Mouse (Mus musculus) MEL (cell line): Measurements from ENCODE around the gene Galp. TPM values are rescaled to one million over a fixed set of nuclear protein-coding genes. Genes with fewer than 3 reads are reported as not detected.

ENCODE experiments used
- DNase-seq: peaks from one replicate; pipeline ENCODE4 v3.0.0; 2011; ENCODE audit warnings: low read depth, low spot score
- H3K27ac ChIP-seq: 2 replicates; pipeline ENCODE4 v1.5.1; 2012; ENCODE audit warnings: low read depth, mild to moderate bottlenecking, control low read depth, low read length, moderate library complexity; ENCODE audit not compliant: control insufficient read depth
- H3K27me3 ChIP-seq, 2 experiments: fragments of 150-350 bp in 1 of 2; sonication (generic) in 1 of 2; 2 replicates each; pipeline ENCODE4 v1.6.1; 2012; ENCODE audit warnings: low read length in 2 of 2, mild to moderate bottlenecking in 2 of 2, improper control_type of control experiment in 1 of 2, moderate library complexity in 1 of 2; ENCODE audit not compliant: insufficient read depth in 2 of 2, control insufficient read depth in 1 of 2
- H3K36me3 ChIP-seq, 2 experiments: 2 replicates each; pipeline ENCODE4 v1.6.1; 2012 to 2014; ENCODE audit warnings: low read length in 2 of 2, improper control_type of control experiment in 1 of 2, inconsistent platforms in 1 of 2, mild to moderate bottlenecking in 1 of 2; ENCODE audit not compliant: insufficient read depth in 2 of 2, control insufficient read depth in 1 of 2
- H3K4me1 ChIP-seq, 2 experiments: fragments of 150-350 bp in 1 of 2; sonication (generic) in 1 of 2; 2 replicates each; pipeline ENCODE4 v1.6.1; 2012; ENCODE audit warnings: low read length in 2 of 2, improper control_type of control experiment in 1 of 2, mild to moderate bottlenecking in 1 of 2; ENCODE audit not compliant: insufficient read depth in 2 of 2, control insufficient read depth in 1 of 2
- H3K4me3 ChIP-seq, 2 experiments: fragments of 150-350 bp in 1 of 2; sonication (generic) in 1 of 2; 2 replicates each; pipeline ENCODE4 v1.5.1; 2012; ENCODE audit warnings: low read depth in 2 of 2, low read length in 2 of 2, mild to moderate bottlenecking in 2 of 2, moderate library complexity in 2 of 2, control low read depth in 1 of 2, improper control_type of control experiment in 1 of 2; ENCODE audit not compliant: control insufficient read depth in 1 of 2, insufficient read depth in 1 of 2
- H3K79me2 ChIP-seq: 2 replicates; pipeline ENCODE4 v1.6.1; 2012; ENCODE audit warnings: mild to moderate bottlenecking, low read length, moderate library complexity; ENCODE audit not compliant: control insufficient read depth, poor library complexity, insufficient read depth
- H3K9ac ChIP-seq: 2 replicates; pipeline ENCODE4 v1.6.1; 2012; ENCODE audit warnings: low read depth, mild to moderate bottlenecking, control low read depth, low read length, moderate library complexity; ENCODE audit not compliant: control insufficient read depth, poor library complexity, severe bottlenecking
- H3K9me3 ChIP-seq: fragments of 150-350 bp; sonication (generic); replicated peaks from 2 replicates; pipeline ENCODE4 v1.6.1; 2012; ENCODE audit warnings: mild to moderate bottlenecking, low read length, improper control_type of control experiment, moderate library complexity; ENCODE audit not compliant: insufficient read depth
- BHLHE40 ChIP-seq: IDR thresholded peaks from 2 replicates; pipeline ENCODE4 v1.6.1; 2012; ENCODE audit warnings: low read depth, mild to moderate bottlenecking, inconsistent platforms, low read length, improper control_type of control experiment, borderline replicate concordance
- CHD1 ChIP-seq: IDR thresholded peaks from 2 replicates; pipeline ENCODE4 v1.6.1; 2012; ENCODE audit warnings: low read depth, mild to moderate bottlenecking, inconsistent platforms, low read length, improper control_type of control experiment
- CHD2 ChIP-seq: IDR thresholded peaks from 2 replicates; pipeline ENCODE4 v1.6.1; 2011; ENCODE audit warnings: low read length, improper control_type of control experiment
- ETS1 ChIP-seq: IDR thresholded peaks from 2 replicates; pipeline ENCODE4 v1.6.1; 2012; ENCODE audit warnings: low read depth, mild to moderate bottlenecking, inconsistent platforms, low read length, improper control_type of control experiment, moderate library complexity
- GABPA ChIP-seq: IDR thresholded peaks from 2 replicates; pipeline ENCODE4 v1.6.1; 2012; ENCODE audit warnings: low read depth, mild to moderate bottlenecking, inconsistent platforms, low read length, improper control_type of control experiment, moderate library complexity
- GATA1 ChIP-seq: IDR thresholded peaks from 2 replicates; pipeline ENCODE4 v1.6.1; 2011; ENCODE audit warnings: low read depth, low read length, improper control_type of control experiment
- HCFC1 ChIP-seq: IDR thresholded peaks from 2 replicates; pipeline ENCODE4 v1.6.1; 2012; ENCODE audit warnings: low read depth, mild to moderate bottlenecking, inconsistent platforms, low read length, improper control_type of control experiment, moderate library complexity
- JUND ChIP-seq: IDR thresholded peaks from 2 replicates; pipeline ENCODE4 v1.6.1; 2011; ENCODE audit warnings: low read depth, mild to moderate bottlenecking, improper control_type of control experiment, low read length
- MAFK ChIP-seq: IDR thresholded peaks from 2 replicates; pipeline ENCODE4 v1.6.1; 2011; ENCODE audit warnings: low read depth, mild to moderate bottlenecking, low read length, improper control_type of control experiment, borderline replicate concordance
- MAZ ChIP-seq: IDR thresholded peaks from 2 replicates; pipeline ENCODE4 v1.6.1; 2012; ENCODE audit warnings: low read depth, mild to moderate bottlenecking, inconsistent platforms, low read length, improper control_type of control experiment
- MEF2A ChIP-seq: IDR thresholded peaks from 2 replicates; pipeline ENCODE4 v1.6.1; 2014; ENCODE audit warnings: low read depth, mild to moderate bottlenecking, inconsistent platforms, low read length, improper control_type of control experiment; ENCODE audit not compliant: poor library complexity, insufficient replicate concordance, severe bottlenecking; ENCODE audit errors: extremely low read depth
- MYB ChIP-seq: IDR thresholded peaks from 2 replicates; pipeline ENCODE4 v1.6.1; 2011; ENCODE audit warnings: mild to moderate bottlenecking, low read depth, low read length, improper control_type of control experiment
- POLR2A ChIP-seq, 2 experiments: IDR thresholded peaks; 2 replicates each; pipeline ENCODE4 v1.6.1; 2011 to 2012; ENCODE audit warnings: low read length in 2 of 2, mild to moderate bottlenecking in 2 of 2, control low read depth in 1 of 2, improper control_type of control experiment in 1 of 2, low read depth in 1 of 2, moderate library complexity in 1 of 2; ENCODE audit not compliant: control insufficient read depth in 1 of 2, insufficient read depth in 1 of 2, poor library complexity in 1 of 2
- POLR2AphosphoS2 ChIP-seq: IDR thresholded peaks from 2 replicates; pipeline ENCODE4 v1.6.1; 2011; ENCODE audit warnings: low read length, improper control_type of control experiment
- POLR2AphosphoS5 ChIP-seq: IDR thresholded peaks from 2 replicates; pipeline ENCODE4 v1.6.1; 2012; ENCODE audit warnings: low read depth, borderline replicate concordance, mild to moderate bottlenecking, inconsistent platforms, low read length, moderate library complexity, mixed read lengths
- RAD21 ChIP-seq: IDR thresholded peaks from 2 replicates; pipeline ENCODE4 v1.6.1; 2011; ENCODE audit warnings: mild to moderate bottlenecking, low read depth, low read length, improper control_type of control experiment
- RCOR1 ChIP-seq: IDR thresholded peaks from 2 replicates; pipeline ENCODE4 v1.6.1; 2012; ENCODE audit warnings: low read depth, mild to moderate bottlenecking, inconsistent platforms, low read length, improper control_type of control experiment
- SIN3A ChIP-seq: IDR thresholded peaks from 2 replicates; pipeline ENCODE4 v1.6.1; 2012; ENCODE audit warnings: low read length, improper control_type of control experiment, inconsistent platforms
- TAL1 ChIP-seq: IDR thresholded peaks from 2 replicates; pipeline ENCODE4 v1.6.1; 2012; ENCODE audit warnings: mild to moderate bottlenecking, inconsistent platforms, low read length, moderate library complexity, mixed read lengths
- USF1 ChIP-seq: IDR thresholded peaks from 2 replicates; pipeline ENCODE4 v1.6.1; 2014; ENCODE audit warnings: low read depth, mild to moderate bottlenecking, inconsistent platforms, low read length, improper control_type of control experiment, moderate library complexity
- USF2 ChIP-seq, 2 experiments: IDR thresholded peaks; 2 replicates each; pipeline ENCODE4 v1.6.1; 2011 to 2012; ENCODE audit warnings: improper control_type of control experiment in 2 of 2, low read length in 2 of 2, borderline replicate concordance in 1 of 2, inconsistent platforms in 1 of 2, low read depth in 1 of 2, mild to moderate bottlenecking in 1 of 2; ENCODE audit not compliant: insufficient read depth in 1 of 2
- ZMIZ1 ChIP-seq: IDR thresholded peaks from 2 replicates; pipeline ENCODE4 v1.6.1; 2012; ENCODE audit warnings: low read depth, mild to moderate bottlenecking, inconsistent platforms, low read length, improper control_type of control experiment, moderate library complexity
- polyA plus RNA-seq, 2 experiments: library from polyadenylated mRNA; stranded (reverse) in 1 of 2; unstranded in 1 of 2; fragments of >175 nt in 1 of 2; fragments of >200 nt in 1 of 2; gene quantifications; 2 replicates each; pipeline versions ENCODE4 v1.2.1 to v1.2.4; 2012; ENCODE audit warnings: low replicate concordance in 2 of 2, low read depth in 1 of 2; ENCODE audit not compliant: insufficient read length in 2 of 2, insufficient read depth in 1 of 2, missing spikeins in 1 of 2
- total RNA-seq: library from RNA; depleted of rRNA; stranded (reverse); fragments of 300-350 nt; gene quantifications from 2 replicates; pipeline ENCODE4 v1.2.3, GENCODE M21; 2012

Gene Galp
- total and polyA plus RNA-seq, 3 experiments = not detected

DNA sequence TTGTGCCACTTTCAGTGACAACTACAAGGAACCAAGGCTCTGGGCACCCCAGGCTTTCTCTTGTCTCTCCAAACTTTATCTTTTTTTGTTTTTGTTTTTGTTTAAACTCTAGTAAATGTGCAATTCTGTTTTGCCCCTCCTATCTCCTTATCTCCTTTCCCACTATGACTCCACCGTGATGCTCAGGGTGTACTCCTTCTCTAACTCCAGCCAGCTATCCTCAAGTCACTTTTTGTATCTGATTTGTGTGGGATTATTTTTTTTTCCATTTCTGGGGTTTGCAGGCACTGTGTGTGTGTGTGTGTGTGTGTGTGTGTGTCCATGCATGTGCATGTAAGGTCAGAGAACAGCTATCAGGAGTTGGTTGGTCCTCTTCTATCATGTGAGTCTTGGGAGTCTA lies 39.4 kb upstream of the Galp start:
- Histone ChIP-seq H3K79me2 (peaks cover 31% of the 10 kb centered on the region), H3K36me3 (peaks cover 0 to 12% of the 10 kb centered on the region in 2 experiments; a peak in 2 of 4 replicates), H3K4me3 (peak overlapping the region; percentile 79 to 99), H3K27ac (peak overlapping the region; percentile 42), H3K4me1 (peaks cover 0 to 16% of the 10 kb centered on the region in 2 experiments; a peak in 3 of 4 replicates), H3K9me3 (no peaks in the 10 kb centered on the region), H3K9ac (peak overlapping the region; percentile 99), H3K27me3 (no peaks in the 10 kb centered on the region)
- TF ChIP-seq GATA1 (peak; percentile 64), ETS1 (0 out of 2 replicates have a peak, but pooled peaks have one; percentile 24), BHLHE40 (no peak), CHD1 (no peak), RCOR1 (0 out of 2 replicates have a peak, but pooled peaks have one; percentile 9)
- peak; percentile 52 for DNase-seq

GRCm38 (mm10) chr7:6159604-6160003 lies 37.3 kb upstream of the Galp start:
- Histone ChIP-seq H3K4me1 (peaks cover 0 to 12% of the 10 kb centered on the region in 2 experiments; a peak in 3 of 4 replicates), H3K27ac (no peak overlapping the region), H3K9ac (no peak overlapping the region), H3K27me3 (no peaks in the 10 kb centered on the region), H3K36me3 (peaks cover 0 to 6% of the 10 kb centered on the region in 2 experiments; a peak in 1 of 4 replicates), H3K9me3 (no peaks in the 10 kb centered on the region), H3K4me3 (no peak overlapping the region), H3K79me2 (peaks cover 10% of the 10 kb centered on the region)
- TF ChIP-seq POLR2AphosphoS2 = no peak
- TF ChIP-seq TAL1 = no peak
- no peak for TF ChIP-seq POLR2A (IDR thresholded peaks at IDR 0.05; ENCODE audit: control insufficient read depth in 1 of 2, insufficient read depth in 1 of 2, low read depth in 1 of 2, low read length in 2 of 2, poor library complexity in 1 of 2)
- no peak for TF ChIP-seq CHD2
- TF ChIP-seq HCFC1 = no peak
- no peak for TF ChIP-seq USF2 (IDR thresholded peaks at IDR 0.05; ENCODE audit: borderline replicate concordance in 1 of 2, insufficient read depth in 1 of 2, low read depth in 1 of 2, low read length in 2 of 2)
- no peak for TF ChIP-seq MEF2A
- TF ChIP-seq USF1 = no peak
- TF ChIP-seq RAD21 = no peak
- no peak for TF ChIP-seq POLR2AphosphoS5
- TF ChIP-seq ZMIZ1 = no peak
- no peak for TF ChIP-seq JUND
- TF ChIP-seq MAFK = no peak
- TF ChIP-seq GABPA = no peak
- TF ChIP-seq SIN3A = no peak
- TF ChIP-seq MYB = no peak
- no peak for TF ChIP-seq MAZ
- DNase-seq = no peak
